Mouse (Mus musculus): ENCODE data around the gene Apon. TPM values are rescaled to one million over a fixed set of nuclear protein-coding genes. Genes with fewer than 3 reads are reported as not detected.

The Apon gene
- polyA plus RNA-seq (2014; fragmentation: Illumina TruSeq; extraction: RNeasy Lipid Tissue Mini Kit (QIAGEN cat#74804); ENCODE audit: low read depth, low replicate concordance) = not detected

GRCm38 (mm10) chr10:128253677-128254255, at the start of gene Apon:
Apon (plus strand) TSS chr10:128254096.

GRCm38 (mm10) chr10:128211390-128212108, 42.3 kb upstream of the Apon start, which contains the start of gene Spryd4:
Spryd4 (minus strand) TSS chr10:128211807.

GRCm38 (mm10) chr10:128225538-128225937, 28.4 kb upstream of the Apon start, which contains the start of gene Mip:
Mip (plus strand) TSS chr10:128225838.

GRCm38 (mm10) chr10:128231697-128232419, 22.0 kb upstream of the Apon start, which contains the start of gene Timeless:
Timeless (plus strand) TSS chr10:128232065.

GRCm38 (mm10) chr10:128268371-128268770, 14.5 kb downstream of the Apon start, which contains the start of gene Apof:
Apof (plus strand) TSS chr10:128268671.

GRCm38 (mm10) chr10:128270287-128270841, 16.5 kb downstream of the Apon start, which contains the start of gene Stat2:
Stat2 (plus strand) TSS chr10:128270559.

GRCm38 (mm10) chr10:128298702-128299171, 44.8 kb downstream of the Apon start, which contains the start of gene Il23a:
Il23a (minus strand) TSS chr10:128298752.

GRCm38 (mm10) chr10:128303126-128304021, 49.5 kb downstream of the Apon start, which contains the start of gene Pan2:
Pan2 (plus strand) TSS chr10:128303335.

Other genes starting within 250 kb of the Apon start
- not detected for gene Hsd17b6, start 246.5 kb upstream of the Apon start, polyA plus RNA-seq (2014; fragmentation: Illumina TruSeq; extraction: RNeasy Lipid Tissue Mini Kit (QIAGEN cat#74804); ENCODE audit: low read depth, low replicate concordance)
- gene Prim1, start 238.9 kb upstream of the Apon start, polyA plus RNA-seq (2014; fragmentation: Illumina TruSeq; extraction: RNeasy Lipid Tissue Mini Kit (QIAGEN cat#74804); ENCODE audit: low read depth, low replicate concordance) = 3.7 TPM
- 662 TPM for gene Naca, start 218.5 kb upstream of the Apon start, polyA plus RNA-seq (2014; fragmentation: Illumina TruSeq; extraction: RNeasy Lipid Tissue Mini Kit (QIAGEN cat#74804); ENCODE audit: low read depth, low replicate concordance)
- gene Ptges3, start 195.1 kb upstream of the Apon start, polyA plus RNA-seq (2014; fragmentation: Illumina TruSeq; extraction: RNeasy Lipid Tissue Mini Kit (QIAGEN cat#74804); ENCODE audit: low read depth, low replicate concordance) = 93.0 TPM
- gene Atp5b, start 170.8 kb upstream of the Apon start, polyA plus RNA-seq (2014; fragmentation: Illumina TruSeq; extraction: RNeasy Lipid Tissue Mini Kit (QIAGEN cat#74804); ENCODE audit: low read depth, low replicate concordance) = 7,621 TPM
- 18.2 TPM for gene Baz2a, start 162.5 kb upstream of the Apon start, polyA plus RNA-seq (2014; fragmentation: Illumina TruSeq; extraction: RNeasy Lipid Tissue Mini Kit (QIAGEN cat#74804); ENCODE audit: low read depth, low replicate concordance)
- 72.7 TPM for gene Rbms2, start 73.8 kb upstream of the Apon start, polyA plus RNA-seq (2014; fragmentation: Illumina TruSeq; extraction: RNeasy Lipid Tissue Mini Kit (QIAGEN cat#74804); ENCODE audit: low read depth, low replicate concordance)
- gene Gls2, start 59.6 kb upstream of the Apon start, polyA plus RNA-seq (2014; fragmentation: Illumina TruSeq; extraction: RNeasy Lipid Tissue Mini Kit (QIAGEN cat#74804); ENCODE audit: low read depth, low replicate concordance) = 1.4 TPM
- gene Spryd4, start 42.3 kb upstream of the Apon start, polyA plus RNA-seq (2014; fragmentation: Illumina TruSeq; extraction: RNeasy Lipid Tissue Mini Kit (QIAGEN cat#74804); ENCODE audit: low read depth, low replicate concordance) = 36.7 TPM
- gene Mip, start 28.3 kb upstream of the Apon start, polyA plus RNA-seq (2014; fragmentation: Illumina TruSeq; extraction: RNeasy Lipid Tissue Mini Kit (QIAGEN cat#74804); ENCODE audit: low read depth, low replicate concordance) = not detected
- gene Timeless, start 22.0 kb upstream of the Apon start, polyA plus RNA-seq (2014; fragmentation: Illumina TruSeq; extraction: RNeasy Lipid Tissue Mini Kit (QIAGEN cat#74804); ENCODE audit: low read depth, low replicate concordance) = 14.8 TPM
- 0.73 TPM for gene Apof, start 14.6 kb downstream of the Apon start, polyA plus RNA-seq (2014; fragmentation: Illumina TruSeq; extraction: RNeasy Lipid Tissue Mini Kit (QIAGEN cat#74804); ENCODE audit: low read depth, low replicate concordance)
- 13.2 TPM for gene Stat2, start 16.5 kb downstream of the Apon start, polyA plus RNA-seq (2014; fragmentation: Illumina TruSeq; extraction: RNeasy Lipid Tissue Mini Kit (QIAGEN cat#74804); ENCODE audit: low read depth, low replicate concordance)
- gene Il23a, start 44.7 kb downstream of the Apon start, polyA plus RNA-seq (2014; fragmentation: Illumina TruSeq; extraction: RNeasy Lipid Tissue Mini Kit (QIAGEN cat#74804); ENCODE audit: low read depth, low replicate concordance) = not detected
- gene Pan2, start 49.2 kb downstream of the Apon start, polyA plus RNA-seq (2014; fragmentation: Illumina TruSeq; extraction: RNeasy Lipid Tissue Mini Kit (QIAGEN cat#74804); ENCODE audit: low read depth, low replicate concordance) = 14.4 TPM
- gene Cnpy2, start 68.4 kb downstream of the Apon start, polyA plus RNA-seq (2014; fragmentation: Illumina TruSeq; extraction: RNeasy Lipid Tissue Mini Kit (QIAGEN cat#74804); ENCODE audit: low read depth, low replicate concordance) = 64.0 TPM
- 1,135 TPM for gene Cs, start 83.6 kb downstream of the Apon start, polyA plus RNA-seq (2014; fragmentation: Illumina TruSeq; extraction: RNeasy Lipid Tissue Mini Kit (QIAGEN cat#74804); ENCODE audit: low read depth, low replicate concordance)
- gene Coq10a, start 114.9 kb downstream of the Apon start, polyA plus RNA-seq (2014; fragmentation: Illumina TruSeq; extraction: RNeasy Lipid Tissue Mini Kit (QIAGEN cat#74804); ENCODE audit: low read depth, low replicate concordance) = 389 TPM
- 30.7 TPM for gene Ankrd52, start 123.0 kb downstream of the Apon start, polyA plus RNA-seq (2014; fragmentation: Illumina TruSeq; extraction: RNeasy Lipid Tissue Mini Kit (QIAGEN cat#74804); ENCODE audit: low read depth, low replicate concordance)
- not detected for gene Slc39a5, start 147.1 kb downstream of the Apon start, polyA plus RNA-seq (2014; fragmentation: Illumina TruSeq; extraction: RNeasy Lipid Tissue Mini Kit (QIAGEN cat#74804); ENCODE audit: low read depth, low replicate concordance)
- gene Nabp2, start 157.4 kb downstream of the Apon start, polyA plus RNA-seq (2014; fragmentation: Illumina TruSeq; extraction: RNeasy Lipid Tissue Mini Kit (QIAGEN cat#74804); ENCODE audit: low read depth, low replicate concordance) = 46.9 TPM
- 15.0 TPM for gene Rnf41, start 157.6 kb downstream of the Apon start, polyA plus RNA-seq (2014; fragmentation: Illumina TruSeq; extraction: RNeasy Lipid Tissue Mini Kit (QIAGEN cat#74804); ENCODE audit: low read depth, low replicate concordance)
- 56.7 TPM for gene Smarcc2, start 205.2 kb downstream of the Apon start, polyA plus RNA-seq (2014; fragmentation: Illumina TruSeq; extraction: RNeasy Lipid Tissue Mini Kit (QIAGEN cat#74804); ENCODE audit: low read depth, low replicate concordance)
- 525 TPM for gene Myl6, start 240.0 kb downstream of the Apon start, polyA plus RNA-seq (2014; fragmentation: Illumina TruSeq; extraction: RNeasy Lipid Tissue Mini Kit (QIAGEN cat#74804); ENCODE audit: low read depth, low replicate concordance)
- 3.0 TPM for gene Myl6b, start 244.6 kb downstream of the Apon start, polyA plus RNA-seq (2014; fragmentation: Illumina TruSeq; extraction: RNeasy Lipid Tissue Mini Kit (QIAGEN cat#74804); ENCODE audit: low read depth, low replicate concordance)

All from heart, adult 10 weeks (tissue).